Mouse (Mus musculus) neural tube, embryonic 12.5 days (tissue): ENCODE measurements around the gene Atp5j. TPM values are rescaled to one million over a fixed set of nuclear protein-coding genes. Genes with fewer than 3 reads are reported as not detected.

Experiments
- ATAC-seq: fragments of 200-750 bp; cut with Nextera tagmentation; 2 replicates; pipeline ENCODE4 v1.8.0; 2017; ENCODE audit warnings: low read depth, mild to moderate bottlenecking, moderate TSS enrichment, moderate library complexity; ENCODE audit not compliant: low FRiP score
- H3K27ac ChIP-seq: fragments of 300-500 bp; sonication (generic); 2 replicates; pipeline ENCODE4 v1.5.1; 2016
- H3K27me3 ChIP-seq: fragments of 300-500 bp; sonication (generic); replicated peaks from 2 replicates; pipeline ENCODE4 v1.6.1; 2016; ENCODE audit warnings: mild to moderate bottlenecking
- H3K36me3 ChIP-seq: fragments of 300-500 bp; sonication (generic); 2 replicates; pipeline ENCODE4 v1.6.1; 2016; ENCODE audit warnings: mild to moderate bottlenecking
- H3K4me1 ChIP-seq: fragments of 300-500 bp; sonication (generic); 2 replicates; pipeline ENCODE4 v1.6.1; 2016
- H3K4me2 ChIP-seq: fragments of 300-500 bp; sonication (generic); replicated peaks from 2 replicates; pipeline ENCODE4 v1.6.1; 2016; ENCODE audit warnings: mild to moderate bottlenecking
- H3K4me3 ChIP-seq: fragments of 300-500 bp; sonication (generic); 2 replicates; pipeline ENCODE4 v1.5.1; 2016
- H3K9ac ChIP-seq: fragments of 300-500 bp; sonication (generic); 2 replicates; pipeline ENCODE4 v1.6.1; 2016; ENCODE audit warnings: mild to moderate bottlenecking
- H3K9me3 ChIP-seq: fragments of 300-500 bp; sonication (generic); 2 replicates; pipeline ENCODE4 v1.6.1; 2016; ENCODE audit warnings: mild to moderate bottlenecking
- WGBS: fragments of 180-500 bp; shearing (Covaris S2); methylation state at CpG from one replicate; pipeline ENCODE4 v1.1.7; 2016; 5-methylcytosine and 5-hydroxymethylcytosine counted together
- polyA plus RNA-seq: library from polyadenylated mRNA; unstranded; fragments of >200 nt; fragmentation: Nextera tagmentation; extraction: Ambion mirVana; gene quantifications from 2 replicates; pipeline ENCODE4 v1.2.1, GENCODE M21; 2016

Gene Atp5j
- polyA plus RNA-seq, 1 experiment from 2014 or later: 739 TPM

DNA sequence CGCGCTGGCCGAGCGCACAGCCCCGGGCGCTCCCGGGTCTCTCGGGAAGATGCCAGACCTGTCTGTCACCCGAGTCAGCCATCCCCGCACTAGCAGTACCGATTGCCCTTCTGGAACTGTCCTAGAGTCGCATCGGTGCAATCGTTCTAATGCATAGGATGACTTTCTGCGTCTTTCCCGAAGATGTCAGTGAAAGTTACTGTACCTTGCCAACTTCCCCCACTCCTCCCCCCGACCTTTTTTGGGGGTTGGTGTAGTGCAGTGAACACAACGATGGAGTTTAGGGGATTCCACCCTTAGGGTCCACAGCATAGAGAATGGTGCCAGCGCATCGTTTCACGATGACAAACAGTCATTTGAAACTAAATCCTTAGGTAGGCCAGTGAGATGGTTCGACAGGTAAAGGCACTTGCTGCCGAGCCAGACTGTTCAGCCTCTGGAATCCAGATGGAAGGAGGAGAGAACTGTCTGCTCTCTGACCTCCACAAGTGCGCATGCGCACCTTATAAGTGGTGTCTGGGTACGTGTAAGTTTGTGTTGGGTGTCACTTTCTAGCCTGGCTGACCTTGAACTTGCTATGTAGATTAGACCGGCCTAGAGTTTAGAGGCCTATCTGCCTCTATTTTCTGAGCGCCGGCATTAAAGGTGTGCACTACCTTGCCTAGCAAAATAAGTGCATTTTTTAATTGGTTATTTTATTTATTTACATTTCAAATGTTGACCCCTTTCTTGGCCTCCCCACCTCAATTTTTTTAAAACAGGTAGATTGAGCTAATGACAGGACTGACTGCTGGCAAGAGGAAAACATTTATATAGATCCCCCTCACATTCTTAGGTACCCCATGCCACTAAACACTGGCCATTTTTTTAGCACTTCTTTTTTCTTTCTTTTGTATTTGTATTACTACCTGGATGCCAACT lies 658 bp upstream of the Atp5j start:
- peak; percentile 2; the same call in 1 of the 2 replicates for ATAC-seq
- H3K36me3 ChIP-seq: peaks cover 9% of the 10 kb centered on the region
- H3K9me3 ChIP-seq: no peaks in the 10 kb centered on the region
- H3K4me2 ChIP-seq: peak overlapping the region; percentile 84
- H3K4me1 ChIP-seq: peaks cover 20% of the 10 kb centered on the region; the same call in 1 of the 2 replicates
- 9% methylated on average over 29 of the region's 29 CpGs for WGBS
- H3K4me3 ChIP-seq: peak overlapping the region; percentile 91
- no peaks in the 10 kb centered on the region for H3K27me3 ChIP-seq
- peak overlapping the region; percentile 96 for H3K27ac ChIP-seq
- H3K9ac ChIP-seq: peak overlapping the region; percentile 98

DNA sequence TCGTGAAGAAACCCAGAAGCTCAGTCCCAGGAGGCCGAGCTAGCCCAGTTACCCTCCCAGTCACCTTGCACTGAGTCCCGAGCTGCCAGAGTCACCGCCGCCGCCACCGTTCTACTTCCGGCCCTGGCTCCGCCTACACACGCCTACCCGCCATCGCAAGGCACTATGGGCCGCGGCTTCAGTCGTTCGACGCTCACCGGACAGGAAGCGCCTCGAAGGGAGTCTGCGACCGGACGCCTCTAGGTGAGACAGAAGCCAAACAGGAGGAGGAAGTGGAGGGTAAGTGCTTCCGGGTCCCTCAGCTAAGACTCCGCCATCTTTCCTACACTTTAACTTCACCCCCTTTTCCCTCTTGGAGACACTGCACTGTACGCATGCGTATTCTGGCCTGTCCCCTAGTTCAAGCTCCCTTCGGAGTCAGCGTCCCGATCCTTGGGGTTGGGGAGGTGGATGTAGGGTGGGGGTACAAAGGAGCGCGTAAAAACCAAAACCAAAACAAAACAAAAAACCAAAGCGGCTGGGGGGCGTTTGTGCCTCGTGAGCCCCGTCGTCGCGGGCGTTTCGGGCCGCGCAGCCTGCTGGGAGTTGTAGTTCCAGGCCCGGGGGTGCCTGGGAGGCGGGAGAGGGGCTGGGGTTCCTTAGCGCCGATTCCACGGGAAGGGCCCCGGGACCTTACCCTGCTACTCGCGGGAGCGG lies 532 bp downstream of the Atp5j start, which contains the start of gene Gabpa:
Gene Gabpa, plus strand, starts transcription at position 181 of the 696 bp plus-strand sequence.
- peak within 1 kb of the TSS; percentile 91 for H3K4me3 ChIP-seq
- H3K9me3 ChIP-seq: no peaks in the 10 kb centered on the region
- H3K27ac ChIP-seq: peak within 1 kb of the TSS; percentile 96
- peaks cover 20% of the 10 kb centered on the region; the same call in 1 of the 2 replicates for H3K4me1 ChIP-seq
- H3K9ac ChIP-seq: peak within 1 kb of the TSS; percentile 98
- peaks cover 16% of the 10 kb centered on the region for H3K36me3 ChIP-seq
- no peaks in the 10 kb centered on the region for H3K27me3 ChIP-seq
- whole genome bisulfite sequencing: under 1% methylated on average over 52 of the region's 52 CpGs
- ATAC-seq: peak; percentile 96
- H3K4me2 ChIP-seq: peak within 1 kb of the TSS; percentile 84

DNA sequence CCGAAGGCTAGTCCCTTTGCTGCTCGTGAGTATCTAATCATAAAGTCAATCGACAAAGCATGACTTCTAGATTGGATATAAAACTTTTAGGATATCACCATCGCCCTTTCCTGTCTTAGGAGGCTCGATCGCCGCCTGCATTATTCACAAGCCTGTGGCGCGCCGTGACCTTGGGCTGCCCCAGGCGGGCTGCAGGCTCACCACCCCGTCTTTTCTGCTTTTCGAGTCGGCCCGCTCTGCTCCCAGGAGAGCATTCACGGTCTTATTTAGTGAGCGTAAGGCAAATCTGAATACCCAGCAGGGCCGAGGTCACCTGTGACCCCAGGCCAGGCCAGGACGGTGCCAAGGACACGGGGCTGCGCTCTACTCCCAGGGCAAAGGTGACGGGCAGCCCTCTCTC lies 1.1 kb downstream of the Atp5j start:
- no peak for ATAC-seq
- no peaks in the 10 kb centered on the region for H3K27me3 ChIP-seq
- peak overlapping the region; percentile 84 for H3K4me2 ChIP-seq
- peaks cover 19% of the 10 kb centered on the region for H3K36me3 ChIP-seq
- no peaks in the 10 kb centered on the region for H3K9me3 ChIP-seq
- H3K4me3 ChIP-seq: peak overlapping the region; percentile 91
- peak overlapping the region; percentile 98 for H3K9ac ChIP-seq
- 2% methylated on average over 22 of the region's 22 CpGs for WGBS
- H3K4me1 ChIP-seq: peaks cover 20% of the 10 kb centered on the region; the same call in 1 of the 2 replicates
- peak overlapping the region; percentile 72 for H3K27ac ChIP-seq

DNA sequence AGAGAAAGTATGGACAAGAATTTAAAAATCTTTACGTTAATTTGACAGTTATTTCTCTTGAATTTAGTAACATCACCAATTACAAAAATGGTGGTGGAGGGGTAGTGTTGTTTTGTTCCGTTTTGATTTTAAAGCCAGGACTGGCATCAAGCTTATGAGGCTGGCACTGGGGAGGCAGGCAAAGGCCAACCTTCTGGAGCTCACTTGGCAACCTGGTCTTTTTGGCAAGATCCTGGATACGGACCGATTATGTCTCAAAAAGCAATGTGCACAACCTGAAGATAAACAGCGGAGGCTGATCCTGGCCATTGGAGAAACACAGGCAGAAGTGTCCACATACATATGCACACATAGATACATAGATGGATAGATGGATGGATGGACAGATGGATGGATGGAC lies 2.7 kb downstream of the Atp5j start:
- H3K36me3 ChIP-seq: peaks cover 33% of the 10 kb centered on the region
- ATAC-seq: no peak

DNA sequence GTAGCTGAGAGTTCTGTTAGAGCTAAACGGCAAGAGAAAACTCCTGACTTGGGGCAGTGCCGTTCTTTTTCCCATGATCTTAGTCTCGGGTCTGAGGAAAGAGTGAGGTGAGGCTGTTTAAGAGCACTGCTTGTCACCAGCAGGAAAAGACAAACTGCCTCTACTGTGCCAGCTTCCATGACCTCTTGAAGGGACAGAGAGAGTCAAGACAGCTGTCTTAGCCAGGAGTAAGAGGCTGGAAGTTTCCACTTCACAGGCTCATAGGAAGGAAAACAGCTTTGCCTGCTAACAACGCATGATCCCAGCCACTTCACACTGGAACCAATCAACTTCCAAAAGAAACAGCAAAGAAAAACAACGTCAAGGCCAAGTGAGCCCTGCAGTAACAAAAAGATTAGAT lies 3.7 kb downstream of the Atp5j start:
- Histone ChIP-seq H3K27ac (no peak overlapping the region), H3K9ac (no peak overlapping the region), H3K4me3 (no peak overlapping the region), H3K4me1 (peaks cover 16% of the 10 kb centered on the region; the same call in 1 of the 2 replicates), H3K27me3 (no peaks in the 10 kb centered on the region), H3K9me3 (no peaks in the 10 kb centered on the region), H3K36me3 (peaks cover 42% of the 10 kb centered on the region), H3K4me2 (no peak overlapping the region)
- no peak for ATAC-seq
- 92% methylated on average over 5 of the region's 5 CpGs for WGBS

More for the DNA sequence above, 2.7 kb downstream of the Atp5j start:
- no peaks in the 10 kb centered on the region for H3K9me3 ChIP-seq
- H3K27me3 ChIP-seq: no peaks in the 10 kb centered on the region
- peaks cover 20% of the 10 kb centered on the region; the same call in 1 of the 2 replicates for H3K4me1 ChIP-seq
- H3K4me2 ChIP-seq: no peak overlapping the region
- no peak overlapping the region for H3K9ac ChIP-seq
- H3K4me3 ChIP-seq: no peak overlapping the region
- no peak overlapping the region for H3K27ac ChIP-seq
- 97% methylated on average over 5 of the region's 5 CpGs for WGBS

DNA sequence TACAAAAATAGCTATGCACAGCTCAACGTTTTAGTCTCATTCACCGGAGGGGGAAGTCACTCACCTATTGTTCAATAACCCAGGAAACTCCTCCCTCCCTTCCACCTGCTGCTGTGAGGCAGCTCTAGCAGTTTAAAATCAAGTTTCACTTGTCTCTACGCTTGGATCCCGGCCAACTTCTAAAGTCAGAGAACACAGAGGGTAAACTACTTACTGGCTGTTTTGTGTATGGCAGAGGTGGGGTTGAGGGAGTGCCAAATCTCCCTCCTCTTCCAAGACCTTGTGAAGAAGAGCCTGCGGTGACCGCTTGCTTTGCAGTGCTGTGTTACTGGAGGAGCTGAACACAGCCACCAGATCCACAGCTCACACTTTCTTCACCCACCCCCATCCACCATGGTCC lies 10.4 kb downstream of the Atp5j start:
- Histone ChIP-seq H3K4me3 (no peak overlapping the region), H3K9ac (no peak overlapping the region), H3K4me2 (no peak overlapping the region), H3K27me3 (no peaks in the 10 kb centered on the region), H3K36me3 (peaks cover 73% of the 10 kb centered on the region), H3K27ac (no peak overlapping the region), H3K4me1 (no peaks in the 10 kb centered on the region), H3K9me3 (no peaks in the 10 kb centered on the region)
- 85% methylated on average over 6 of the region's 6 CpGs for WGBS
- ATAC-seq: no peak

DNA sequence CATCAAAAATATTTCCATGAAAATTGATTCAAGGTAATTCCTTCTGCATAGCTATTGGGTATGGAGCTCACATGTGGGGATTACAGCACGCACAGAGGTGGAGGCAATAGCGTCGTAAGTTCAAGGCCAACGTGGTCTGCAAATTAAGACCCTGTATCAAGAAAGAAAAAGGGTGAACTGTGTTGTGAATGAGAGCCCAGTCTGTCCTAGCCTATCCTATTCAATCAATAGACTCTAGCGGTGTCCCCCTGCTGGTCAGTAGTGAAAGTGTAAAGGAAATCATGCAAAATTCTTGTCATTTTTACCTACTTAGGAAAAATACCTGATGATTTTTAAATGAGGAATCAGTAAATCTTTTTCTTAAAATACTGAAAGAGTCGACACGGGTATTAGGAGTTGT lies 18.0 kb downstream of the Atp5j start:
- H3K4me2 ChIP-seq: no peak overlapping the region
- peaks cover 30% of the 10 kb centered on the region for H3K36me3 ChIP-seq
- no peak overlapping the region for H3K9ac ChIP-seq
- H3K27me3 ChIP-seq: no peaks in the 10 kb centered on the region
- no peaks in the 10 kb centered on the region for H3K4me1 ChIP-seq
- 41% methylated on average over 7 of the region's 7 CpGs for WGBS
- no peaks in the 10 kb centered on the region for H3K9me3 ChIP-seq
- no peak overlapping the region for H3K4me3 ChIP-seq
- no peak overlapping the region for H3K27ac ChIP-seq
- ATAC-seq: peak; percentile 83; the same call in 1 of the 2 replicates

DNA sequence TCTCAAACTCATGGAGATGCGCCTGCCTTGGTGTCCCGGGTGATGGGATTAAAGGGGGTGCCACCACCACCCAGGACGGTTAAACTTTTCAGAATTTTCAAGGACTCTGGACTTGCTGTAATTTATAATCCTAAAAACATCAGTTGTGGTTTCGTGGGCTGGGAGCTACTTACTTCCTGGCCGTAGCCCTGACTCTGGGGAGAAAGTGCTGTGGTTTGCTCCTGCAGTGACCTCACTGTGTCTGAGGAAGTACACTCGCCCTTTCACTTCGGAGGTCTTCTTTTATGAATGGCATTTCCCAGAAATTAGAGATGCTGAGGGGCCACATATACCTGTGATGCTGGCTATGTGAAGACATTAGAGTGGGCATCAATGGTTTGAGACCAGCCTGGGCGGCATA lies 20.9 kb downstream of the Atp5j start:
- Histone ChIP-seq H3K36me3 (peaks cover 32% of the 10 kb centered on the region), H3K27me3 (no peaks in the 10 kb centered on the region), H3K4me1 (no peaks in the 10 kb centered on the region), H3K27ac (no peak overlapping the region), H3K4me3 (no peak overlapping the region), H3K9me3 (no peaks in the 10 kb centered on the region), H3K9ac (no peak overlapping the region), H3K4me2 (no peak overlapping the region)
- ATAC-seq: no peak
- WGBS: 84% methylated on average over 8 of the region's 8 CpGs

DNA sequence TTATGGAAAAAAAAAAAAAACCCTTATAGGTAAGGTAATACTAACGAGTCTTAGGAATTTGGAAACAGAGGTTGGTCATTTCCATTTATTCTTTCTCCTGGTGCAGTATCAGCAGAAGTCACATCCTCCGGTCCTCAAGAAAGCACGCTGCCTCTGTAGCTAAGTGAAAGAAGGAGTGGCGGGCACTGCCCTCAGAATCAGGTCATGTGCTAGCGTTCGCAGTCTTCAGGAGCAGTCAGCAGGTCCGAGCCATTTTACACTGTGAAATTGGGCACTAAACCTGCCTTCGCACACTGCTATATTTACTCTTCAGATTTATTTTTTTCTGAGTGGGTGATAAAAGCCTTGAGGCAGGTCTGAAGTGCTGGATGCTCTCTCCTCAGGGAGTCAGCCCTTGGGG lies 21.6 kb downstream of the Atp5j start:
- WGBS: 89% methylated on average over 8 of the region's 8 CpGs
- Histone ChIP-seq H3K9me3 (no peaks in the 10 kb centered on the region), H3K4me3 (no peak overlapping the region), H3K36me3 (peaks cover 29% of the 10 kb centered on the region), H3K27ac (no peak overlapping the region), H3K4me1 (no peaks in the 10 kb centered on the region), H3K9ac (no peak overlapping the region), H3K4me2 (no peak overlapping the region), H3K27me3 (no peaks in the 10 kb centered on the region)
- no peak for ATAC-seq

DNA sequence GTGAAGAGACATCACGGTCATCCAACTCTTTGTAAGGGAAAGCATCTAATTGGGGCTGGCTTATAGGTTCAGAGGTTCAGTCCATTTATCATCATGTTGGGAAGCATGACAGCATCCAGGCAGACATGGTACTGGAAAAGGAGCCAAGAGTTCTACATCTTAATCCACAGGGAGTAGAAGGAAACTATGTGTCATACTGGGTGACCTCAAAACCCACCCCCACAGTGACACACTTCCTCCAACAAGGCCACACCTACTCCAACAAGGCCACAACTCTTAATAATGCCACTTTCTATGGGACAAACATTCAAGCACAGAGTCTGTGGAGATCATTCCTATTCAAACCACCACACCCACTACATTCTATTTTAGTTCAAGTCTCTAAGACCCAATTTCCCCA lies 25.2 kb downstream of the Atp5j start:
- Histone ChIP-seq H3K36me3 (peaks cover 44% of the 10 kb centered on the region), H3K9ac (no peak overlapping the region), H3K9me3 (no peaks in the 10 kb centered on the region), H3K27ac (no peak overlapping the region), H3K4me3 (no peak overlapping the region), H3K4me2 (no peak overlapping the region), H3K4me1 (no peaks in the 10 kb centered on the region), H3K27me3 (no peaks in the 10 kb centered on the region)
- WGBS: 96% methylated on average over 1 of the region's 1 CpGs
- ATAC-seq: no peak

DNA sequence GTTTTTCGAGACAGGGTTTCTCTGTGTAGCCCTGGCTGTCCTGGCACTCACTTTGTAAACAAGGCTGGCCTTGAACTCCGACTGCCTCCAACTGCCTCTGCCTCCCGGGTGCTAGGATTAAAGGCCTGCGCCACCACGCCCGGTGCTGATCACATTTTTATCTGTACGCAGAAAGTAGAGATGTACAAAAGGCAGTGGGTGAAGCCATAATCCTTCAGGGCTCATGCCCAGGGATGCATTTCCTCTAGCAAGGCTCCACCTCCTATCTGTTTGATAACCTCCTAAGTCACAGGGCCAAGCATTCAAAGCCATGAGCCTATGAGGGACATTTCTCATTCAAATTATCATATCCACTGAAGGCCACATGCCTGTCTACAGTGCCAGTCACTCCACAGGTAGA lies 27.6 kb downstream of the Atp5j start:
- H3K9ac ChIP-seq: no peak overlapping the region
- no peak overlapping the region for H3K4me3 ChIP-seq
- no peak overlapping the region for H3K4me2 ChIP-seq
- no peaks in the 10 kb centered on the region for H3K9me3 ChIP-seq
- no peaks in the 10 kb centered on the region for H3K4me1 ChIP-seq
- no peak for ATAC-seq
- H3K27ac ChIP-seq: no peak overlapping the region
- peaks cover 41% of the 10 kb centered on the region for H3K36me3 ChIP-seq
- 94% methylated on average over 7 of the region's 7 CpGs for WGBS
- no peaks in the 10 kb centered on the region for H3K27me3 ChIP-seq

DNA sequence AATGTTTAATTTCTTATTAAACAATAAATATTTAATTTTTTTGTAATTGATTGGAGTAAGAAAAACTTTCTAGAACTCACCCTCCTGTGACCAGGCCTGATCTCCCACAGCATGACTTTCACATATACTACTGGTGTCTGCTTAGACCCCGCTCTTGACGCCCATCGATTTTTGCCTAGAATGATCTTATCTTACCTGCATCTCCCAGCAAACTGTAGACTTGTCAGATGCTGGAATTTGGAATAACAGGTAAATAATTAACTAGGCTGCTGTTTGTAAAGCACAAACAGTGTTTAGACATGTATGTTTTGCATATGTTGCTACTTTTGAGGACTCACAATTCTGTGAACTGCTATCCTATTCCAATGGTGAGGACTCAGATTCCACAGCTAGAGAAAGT lies 29.2 kb downstream of the Atp5j start:
- ATAC-seq: no peak
- Histone ChIP-seq H3K4me1 (no peaks in the 10 kb centered on the region), H3K4me3 (no peak overlapping the region), H3K4me2 (no peak overlapping the region), H3K9ac (no peak overlapping the region), H3K27me3 (no peaks in the 10 kb centered on the region), H3K36me3 (peaks cover 36% of the 10 kb centered on the region), H3K9me3 (no peaks in the 10 kb centered on the region), H3K27ac (no peak overlapping the region)
- 94% methylated on average over 3 of the region's 3 CpGs for WGBS
